ENCODE assay signal across 7 mouse cellular contexts in the genomic region with DNA sequence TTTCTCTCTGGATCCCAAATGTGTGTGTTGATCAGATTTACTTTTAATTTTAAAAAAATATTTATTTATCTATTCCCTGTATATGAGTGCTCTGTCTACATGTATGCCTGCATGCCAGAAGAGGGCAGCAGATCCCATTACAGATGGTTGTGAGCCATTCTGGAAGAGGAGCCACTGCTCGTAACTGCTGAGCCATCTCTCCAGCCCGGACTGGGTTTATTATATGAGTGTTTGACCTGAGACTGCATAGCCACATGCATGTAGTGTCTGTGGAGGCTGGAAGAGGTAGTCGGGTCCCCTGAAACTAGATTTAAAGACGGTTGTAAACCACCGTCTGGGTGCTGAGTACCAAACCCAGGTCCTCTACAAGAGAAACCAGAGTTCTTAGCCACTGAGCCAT. TPM values are rescaled to one million over a fixed set of nuclear protein-coding genes. Genes with fewer than 3 reads are reported as not detected.
DNase-seq lines count a peak whose midpoint lies in the region; ATAC-seq lines count a peak whose summit lies in the region.

No protein-coding gene starts in this region.

- H3K4me3 ChIP-seq in heart, embryonic 15.5 days = peak overlapping the region; percentile 67

- ATAC-seq in heart, embryonic 15.5 days (replicated peaks; ENCODE audit: insufficient number of reproducible peaks, insufficient read depth, low FRiP score, low read depth) = no peak
- 0 out of 2 replicates have a peak, but pooled peaks have one; percentile 39 for ATAC-seq in megakaryocyte-erythroid progenitor cell, adult 5-6 weeks (replicated peaks; ENCODE audit: low FRiP score, low TSS enrichment, poor library complexity, severe bottlenecking)

- 68% methylated on average over 5 of the region's 5 CpGs for WGBS in heart, embryonic 15.5 days

- peak; percentile 33 for DNase-seq in 3134 (ENCODE audit: extremely low read depth, insufficient read length, low spot score)
- DNase-seq in 416B (ENCODE audit: low read depth) = peak; percentile 72
- DNase-seq in cerebellum, postnatal 14 days = peak; percentile 64 to 70
- DNase-seq in kidney, postnatal 36 days = peak; percentile 74 to 77
- DNase-seq in thymus, postnatal 14 days = peak; percentile 66

- H3K9me3 ChIP-seq in heart, embryonic 15.5 days (replicated peaks) = no peaks in the 10 kb centered on the region

- no peak overlapping the region for H3K9ac ChIP-seq in heart, embryonic 15.5 days

- H3K27ac ChIP-seq in heart, embryonic 15.5 days = peak overlapping the region; percentile 65; the same call in 1 of the 2 replicates

- H3K4me2 ChIP-seq in heart, embryonic 15.5 days = peak overlapping the region; percentile 67

- no peaks in the 10 kb centered on the region for H3K27me3 ChIP-seq in heart, embryonic 15.5 days

- peaks cover 27% of the 10 kb centered on the region for H3K4me1 ChIP-seq in heart, embryonic 15.5 days (replicated peaks)

- H3K36me3 ChIP-seq in heart, embryonic 15.5 days = no peaks in the 10 kb centered on the region

RNA-seq across cellular contexts. Expression of gene Isoc2b, which starts 5.0 kb away (rescaled TPM):
- polyA plus RNA-seq in heart, embryonic 15.5 days (2015; fragmentation: Nextera tagmentation; extraction: Ambion mirVana) = 3.0 and 4.8 TPM in 2 replicates
- total RNA-seq in megakaryocyte-erythroid progenitor cell, adult 5-6 weeks (2014; fragmentation: Nextera tagmentation) = 1.8 and 12.5 TPM in 2 replicates
- 13.3 and 86.2 TPM in 2 replicates for total RNA-seq in megakaryocyte-erythroid progenitor cell, adult 5-6 weeks (2017)

RNA-seq across cellular contexts. Expression of gene Isoc2a, which starts 11.9 kb away (rescaled TPM):
- 1.3 and 1.6 TPM in 2 replicates for polyA plus RNA-seq in heart, embryonic 15.5 days (2015; fragmentation: Nextera tagmentation; extraction: Ambion mirVana)
- 7.9 and 9.6 TPM in 2 replicates for total RNA-seq in megakaryocyte-erythroid progenitor cell, adult 5-6 weeks (2014; fragmentation: Nextera tagmentation)
- total RNA-seq in megakaryocyte-erythroid progenitor cell, adult 5-6 weeks (2017) = 7.4 and 13.2 TPM in 2 replicates

RNA-seq across cellular contexts. Expression of gene Shisa7, which starts 20.6 kb away (rescaled TPM):
- 0.05 and 0.14 TPM in 2 replicates for polyA plus RNA-seq in heart, embryonic 15.5 days (2015; fragmentation: Nextera tagmentation; extraction: Ambion mirVana)
- 0.31 TPM in 1 of 2 replicates, not detected in the other for total RNA-seq in megakaryocyte-erythroid progenitor cell, adult 5-6 weeks (2014; fragmentation: Nextera tagmentation)
- not detected in 2 replicates for total RNA-seq in megakaryocyte-erythroid progenitor cell, adult 5-6 weeks (2017)

RNA-seq across cellular contexts. Expression of gene Gm36210, which starts 41.2 kb away (rescaled TPM):
- polyA plus RNA-seq in heart, embryonic 15.5 days (2015; fragmentation: Nextera tagmentation; extraction: Ambion mirVana) = not detected in 2 replicates
- total RNA-seq in megakaryocyte-erythroid progenitor cell, adult 5-6 weeks (2014; fragmentation: Nextera tagmentation) = not detected in 2 replicates
- total RNA-seq in megakaryocyte-erythroid progenitor cell, adult 5-6 weeks (2017) = not detected in 2 replicates

RNA-seq across cellular contexts. Expression of gene Zfp628, which starts 49.9 kb away (rescaled TPM):
- 2.1 and 3.0 TPM in 2 replicates for polyA plus RNA-seq in heart, embryonic 15.5 days (2015; fragmentation: Nextera tagmentation; extraction: Ambion mirVana)
- 8.2 and 11.6 TPM in 2 replicates for total RNA-seq in megakaryocyte-erythroid progenitor cell, adult 5-6 weeks (2014; fragmentation: Nextera tagmentation)
- total RNA-seq in megakaryocyte-erythroid progenitor cell, adult 5-6 weeks (2017) = 1.1 and 1.2 TPM in 2 replicates
